Mouse (Mus musculus): ENCODE data around the gene Slc37a1. TPM values are rescaled to one million over a fixed set of nuclear protein-coding genes. Genes with fewer than 3 reads are reported as not detected.

Slc37a1 gene
- total and polyA plus RNA-seq, 3 experiments = 14.2 to 15.0 TPM; not detected in 1

DNA sequence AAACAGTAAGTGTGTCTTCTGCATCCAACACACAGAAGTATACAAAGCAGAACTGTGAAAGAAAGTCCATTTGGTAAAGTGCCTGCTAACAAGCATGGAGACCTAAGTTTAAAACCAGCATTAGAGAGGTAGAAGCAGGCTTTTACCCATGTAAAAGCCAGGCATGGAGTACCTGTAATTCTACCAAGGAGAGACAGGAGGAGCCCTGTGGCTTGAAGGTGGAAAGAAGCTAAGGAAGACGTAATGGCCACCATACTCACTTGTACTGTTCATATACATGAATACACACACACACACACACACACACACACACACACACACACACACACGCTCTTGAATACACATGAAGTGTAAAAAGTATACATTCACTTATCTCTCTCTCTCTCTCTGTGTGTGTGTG lies 92.5 kb downstream of the Slc37a1 start:
- H3K27ac ChIP-seq (ENCODE audit: control insufficient read depth, low read depth, low read length) = no peak overlapping the region
- no peaks in the 10 kb centered on the region for H3K36me3 ChIP-seq (ENCODE audit: control insufficient read depth in 1 of 2, insufficient read depth in 2 of 2, low read length in 2 of 2)
- H3K4me3 ChIP-seq (ENCODE audit: control insufficient read depth in 1 of 2, insufficient read depth in 1 of 2, low read depth in 2 of 2, low read length in 2 of 2) = peak overlapping the region in 1 of 2 experiments; percentile 43; a peak in 1 of 4 replicates
- H3K27me3 ChIP-seq (ENCODE audit: control insufficient read depth in 1 of 2, insufficient read depth in 2 of 2, low read length in 2 of 2) = peaks cover 2 to 3% of the 10 kb centered on the region in 2 experiments; a peak in 3 of 4 replicates
- H3K4me1 ChIP-seq (ENCODE audit: control insufficient read depth in 1 of 2, insufficient read depth in 2 of 2, low read length in 2 of 2) = no peaks in the 10 kb centered on the region
- TF ChIP-seq ELF1 (IDR thresholded peaks at IDR 0.05; ENCODE audit: low read depth, low read length) = no peak
- no peak for TF ChIP-seq TCF12 (IDR thresholded peaks at IDR 0.05; ENCODE audit: low read depth, low read length)
- TF ChIP-seq SMC3 (IDR thresholded peaks at IDR 0.05; ENCODE audit: low read depth, low read length) = peak; percentile 31; the same call in 1 of the 2 replicates
- peak in 1 of 3 experiments; percentile 23; a peak in 2 of 6 replicates for TF ChIP-seq CTCF (IDR thresholded peaks at IDR 0.05 in 2 of 3, conservative IDR thresholded peaks at IDR 0.05 in 1 of 3; ENCODE audit: control insufficient read depth in 1 of 3, insufficient read depth in 1 of 3, low read depth in 2 of 3, low read length in 3 of 3, poor library complexity in 1 of 3, severe bottlenecking in 1 of 3)
- H3K9ac ChIP-seq (ENCODE audit: control insufficient read depth, low read depth, low read length, poor library complexity, severe bottlenecking) = no peak overlapping the region
- H3K79me2 ChIP-seq (ENCODE audit: control insufficient read depth, insufficient read depth, low read length, poor library complexity) = no peaks in the 10 kb centered on the region
- DNase-seq (ENCODE audit: low read depth, low spot score) = peak; percentile 24
- no peaks in the 10 kb centered on the region for H3K9me3 ChIP-seq (replicated peaks; ENCODE audit: insufficient read depth, low read length)

DNA sequence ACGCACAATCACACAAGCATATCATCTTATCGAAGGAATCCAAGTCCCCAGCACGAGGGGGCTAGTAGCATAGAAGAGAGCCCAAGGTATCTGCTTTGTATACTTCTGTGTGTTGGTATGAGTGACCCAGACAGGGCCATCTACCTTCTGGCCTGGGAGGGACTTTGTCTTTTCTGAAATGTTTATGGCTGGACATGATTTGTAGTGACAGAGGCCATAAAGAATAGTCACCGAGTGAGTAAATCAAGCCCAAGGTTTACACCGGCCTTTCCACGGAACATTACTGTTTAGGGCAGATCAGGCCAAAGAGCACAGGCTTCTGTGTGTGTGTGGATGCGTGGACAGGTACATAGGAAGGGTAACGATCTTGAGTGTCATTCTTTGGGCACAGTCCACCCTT lies 93.3 kb downstream of the Slc37a1 start:
- Histone ChIP-seq H3K9me3 (replicated peaks; ENCODE audit: insufficient read depth, low read length) (no peaks in the 10 kb centered on the region), H3K27ac (ENCODE audit: control insufficient read depth, low read depth, low read length) (no peak overlapping the region), H3K9ac (ENCODE audit: control insufficient read depth, low read depth, low read length, poor library complexity, severe bottlenecking) (no peak overlapping the region), H3K4me3 (ENCODE audit: control insufficient read depth in 1 of 2, insufficient read depth in 1 of 2, low read depth in 2 of 2, low read length in 2 of 2) (no peak overlapping the region), H3K27me3 (ENCODE audit: control insufficient read depth in 1 of 2, insufficient read depth in 2 of 2, low read length in 2 of 2) (peaks cover 0 to 1% of the 10 kb centered on the region in 2 experiments; a peak in 3 of 4 replicates), H3K36me3 (ENCODE audit: control insufficient read depth in 1 of 2, insufficient read depth in 2 of 2, low read length in 2 of 2) (no peaks in the 10 kb centered on the region; a peak in 1 of 4 replicates), H3K79me2 (ENCODE audit: control insufficient read depth, insufficient read depth, low read length, poor library complexity) (no peaks in the 10 kb centered on the region), H3K4me1 (ENCODE audit: control insufficient read depth in 1 of 2, insufficient read depth in 2 of 2, low read length in 2 of 2) (peaks cover 0 to 7% of the 10 kb centered on the region in 2 experiments; a peak in 1 of 4 replicates)
- no peak for DNase-seq (ENCODE audit: low read depth, low spot score)
- TF ChIP-seq TCF12 (IDR thresholded peaks at IDR 0.05; ENCODE audit: low read depth, low read length) (no peak), TBP (IDR thresholded peaks at IDR 0.05; ENCODE audit: low read depth, low read length) (no peak), SMC3 (IDR thresholded peaks at IDR 0.05; ENCODE audit: low read depth, low read length) (no peak), EP300 (IDR thresholded peaks at IDR 0.05; ENCODE audit: low read depth in 1 of 2, low read length in 2 of 2) (no peak), MYB (IDR thresholded peaks at IDR 0.05; ENCODE audit: low read depth, low read length) (no peak), KAT2A (conservative IDR thresholded peaks at IDR 0.05; ENCODE audit: low read depth, low read length) (no peak), GABPA (IDR thresholded peaks at IDR 0.05; ENCODE audit: low read depth, low read length) (no peak), MAZ (IDR thresholded peaks at IDR 0.05; ENCODE audit: low read depth, low read length) (no peak), MAFK (IDR thresholded peaks at IDR 0.05; ENCODE audit: borderline replicate concordance, low read depth, low read length) (no peak), ZKSCAN1 (IDR thresholded peaks at IDR 0.05; ENCODE audit: low read depth, low read length) (no peak)

DNA sequence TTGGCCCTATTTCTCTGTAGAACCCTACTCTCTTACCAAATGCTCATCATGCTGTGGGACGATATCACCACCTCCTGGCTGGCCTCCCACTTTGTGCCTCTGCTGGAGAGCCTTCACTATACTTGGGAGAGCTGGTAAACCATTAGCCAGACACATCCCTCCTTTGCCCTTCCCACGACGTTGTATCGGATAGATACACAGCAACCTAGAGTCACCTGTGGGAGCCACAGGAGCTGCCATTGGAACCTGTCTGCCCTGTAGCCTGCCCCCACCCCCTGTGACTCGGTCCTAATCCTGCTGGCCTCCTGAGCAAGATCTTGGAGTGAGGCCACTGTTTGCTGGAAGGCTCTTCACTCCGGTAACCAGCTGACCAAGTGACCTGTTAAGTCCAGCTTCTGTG lies 96.7 kb downstream of the Slc37a1 start:
- no peak overlapping the region for H3K9ac ChIP-seq (ENCODE audit: control insufficient read depth, low read depth, low read length, poor library complexity, severe bottlenecking)
- no peak overlapping the region for H3K27ac ChIP-seq (ENCODE audit: control insufficient read depth, low read depth, low read length)
- no peak for DNase-seq (ENCODE audit: low read depth, low spot score)
- H3K4me3 ChIP-seq (ENCODE audit: control insufficient read depth in 1 of 2, insufficient read depth in 1 of 2, low read depth in 2 of 2, low read length in 2 of 2) = no peak overlapping the region
- H3K9me3 ChIP-seq (replicated peaks; ENCODE audit: insufficient read depth, low read length) = no peaks in the 10 kb centered on the region
- H3K27me3 ChIP-seq (ENCODE audit: control insufficient read depth in 1 of 2, insufficient read depth in 2 of 2, low read length in 2 of 2) = peaks cover 3% of the 10 kb centered on the region in 2 experiments; a peak in 3 of 4 replicates
- peaks cover 0 to 15% of the 10 kb centered on the region in 2 experiments; a peak in 2 of 4 replicates for H3K4me1 ChIP-seq (ENCODE audit: control insufficient read depth in 1 of 2, insufficient read depth in 2 of 2, low read length in 2 of 2)
- peaks cover 0 to 3% of the 10 kb centered on the region in 2 experiments; a peak in 2 of 4 replicates for H3K36me3 ChIP-seq (ENCODE audit: control insufficient read depth in 1 of 2, insufficient read depth in 2 of 2, low read length in 2 of 2)
- H3K79me2 ChIP-seq (ENCODE audit: control insufficient read depth, insufficient read depth, low read length, poor library complexity) = no peaks in the 10 kb centered on the region
- no peak for TF ChIP-seq SIN3A (IDR thresholded peaks at IDR 0.05; ENCODE audit: low read length)
- TF ChIP-seq GABPA (IDR thresholded peaks at IDR 0.05; ENCODE audit: low read depth, low read length) = no peak
- TF ChIP-seq CHD1 (IDR thresholded peaks at IDR 0.05; ENCODE audit: low read depth, low read length) = no peak
- TF ChIP-seq NELFE (IDR thresholded peaks at IDR 0.05; ENCODE audit: low read depth, low read length) = no peak
- no peak for TF ChIP-seq MAX (IDR thresholded peaks at IDR 0.05; ENCODE audit: low read length)
- TF ChIP-seq BHLHE40 (IDR thresholded peaks at IDR 0.05; ENCODE audit: borderline replicate concordance, low read depth, low read length) = no peak
- no peak for TF ChIP-seq RAD21 (IDR thresholded peaks at IDR 0.05; ENCODE audit: low read depth, low read length)
- TF ChIP-seq POLR2A (IDR thresholded peaks at IDR 0.05; ENCODE audit: control insufficient read depth in 1 of 2, insufficient read depth in 1 of 2, low read depth in 1 of 2, low read length in 2 of 2, poor library complexity in 1 of 2) = no peak
- TF ChIP-seq KAT2A (conservative IDR thresholded peaks at IDR 0.05; ENCODE audit: low read depth, low read length) = no peak
- TF ChIP-seq JUND (IDR thresholded peaks at IDR 0.05; ENCODE audit: low read depth, low read length) = no peak
- no peak for TF ChIP-seq MXI1 (IDR thresholded peaks at IDR 0.05; ENCODE audit: low read depth, low read length)
- no peak for TF ChIP-seq HCFC1 (IDR thresholded peaks at IDR 0.05; ENCODE audit: low read depth, low read length)
- TF ChIP-seq USF1 (IDR thresholded peaks at IDR 0.05; ENCODE audit: low read depth, low read length) = no peak
- no peak for TF ChIP-seq ETS1 (IDR thresholded peaks at IDR 0.05; ENCODE audit: low read depth, low read length)
- TF ChIP-seq NRF1 (IDR thresholded peaks at IDR 0.05; ENCODE audit: insufficient read depth, low read depth, low read length, poor library complexity, severe bottlenecking) = no peak
- TF ChIP-seq ZNF384 (IDR thresholded peaks at IDR 0.05; ENCODE audit: low read depth, low read length) = no peak
- TF ChIP-seq TCF12 (IDR thresholded peaks at IDR 0.05; ENCODE audit: low read depth, low read length) = no peak
- no peak for TF ChIP-seq TBP (IDR thresholded peaks at IDR 0.05; ENCODE audit: low read depth, low read length)

Data from MEL (cell line).